Mouse (Mus musculus) cerebellum, adult 11 months (tissue): ENCODE data around the gene Rnf126.

Experiments used
- DNase-seq: peaks from one replicate; pipeline ENCODE4 v3.0.0; 2022

Rnf126 gene

GRCm38 (mm10) chr10:79728323-79729249 is 38.2 kb downstream of the Rnf126 start:
- no peak for DNase-seq

GRCm38 (mm10) chr10:79726090-79726489 is 40.7 kb downstream of the Rnf126 start:
- DNase-seq, result no peak

- no peak for DNase-seq
Measured at GRCm38 (mm10) chr10:79723692-79724091, 43.1 kb downstream of the Rnf126 start.

- no peak for DNase-seq
Measured at GRCm38 (mm10) chr10:79723047-79723446, 43.7 kb downstream of the Rnf126 start.

- no peak for DNase-seq
Measured at GRCm38 (mm10) chr10:79721089-79721488, 45.7 kb downstream of the Rnf126 start.

- peak; percentile 61 for DNase-seq
Measured at GRCm38 (mm10) chr10:79717640-79718357, 49.0 kb downstream of the Rnf126 start.

GRCm38 (mm10) chr10:79716988-79717355 is 49.8 kb downstream of the Rnf126 start:
- DNase-seq, result peak; percentile 73

- peak; percentile 66 for DNase-seq
Measured at GRCm38 (mm10) chr10:79716254-79716987, 50.3 kb downstream of the Rnf126 start, which contains the start of gene Hcn2. Hcn2 (plus strand) TSS chr10:79716634.

- DNase-seq, result no peak
Measured at GRCm38 (mm10) chr10:79714996-79715395, 51.8 kb downstream of the Rnf126 start.

GRCm38 (mm10) chr10:79713163-79713562 is 53.6 kb downstream of the Rnf126 start:
- no peak for DNase-seq

- peak; percentile 75 for DNase-seq
Measured at GRCm38 (mm10) chr10:79712499-79713126, 54.1 kb downstream of the Rnf126 start.

GRCm38 (mm10) chr10:79712029-79712428 is 54.7 kb downstream of the Rnf126 start:
- no peak for DNase-seq

GRCm38 (mm10) chr10:79709307-79709706 is 57.4 kb downstream of the Rnf126 start:
- no peak for DNase-seq

GRCm38 (mm10) chr10:79708668-79709067 is 58.1 kb downstream of the Rnf126 start:
- no peak for DNase-seq
